14 mouse cellular contexts compared by ENCODE assay signal in genomic region chr3:16014456-16014855, GRCm38 (mm10). TPM values are rescaled to one million over a fixed set of nuclear protein-coding genes. Genes with fewer than 3 reads are reported as not detected.
DNase-seq lines count a peak whose midpoint lies in the region; TF ChIP-seq lines count a peak whose summit lies in the region.
"Not testable (repeated sequence)": the region's sequence is repeated elsewhere in the genome, so short reads cannot be mapped to it uniquely, and the experiment has no call there.
"Had no signal": no experiment of that assay in that cellular context is flagged by ENCODE, and none has a peak within 500 bp of the region (broad histone marks: within the 10 kb centered on the region; RNA-seq: fewer than 3 reads in every experiment).

No protein-coding gene starts in this region.

- WGBS in kidney, adult 2 months = 60% methylated on average over 2 of the region's 2 CpGs

- not testable (repeated sequence) for TF ChIP-seq POLR2A in kidney, adult 2 months (IDR thresholded peaks at IDR 0.05; ENCODE audit: low read depth, low read length)

- peak overlapping the region; percentile 87 for H3K27ac ChIP-seq in kidney, adult 2 months (ENCODE audit: insufficient read depth, low read depth, low read length)

- not testable (repeated sequence) for H3K36me3 ChIP-seq in kidney, adult 2 months (ENCODE audit: control insufficient read depth, insufficient read depth, low read length)

- not testable (repeated sequence) for H3K4me1 ChIP-seq in kidney, adult 2 months (ENCODE audit: control insufficient read depth, insufficient read depth, low read length)

- not testable (repeated sequence) for H3K4me3 ChIP-seq in kidney, adult 2 months (ENCODE audit: insufficient read depth, low read depth, low read length)

- TF ChIP-seq CTCF in kidney, adult 2 months (conservative IDR thresholded peaks at IDR 0.05; ENCODE audit: insufficient read depth, insufficient read length, low read depth, low read length) = not testable (repeated sequence)

- not testable (repeated sequence) for H3K27me3 ChIP-seq in kidney, adult 2 months (replicated peaks; ENCODE audit: control insufficient read depth, insufficient read depth, low read length)

- DNase-seq in kidney, adult 11 months = peak; percentile 86
- DNase-seq in kidney, adult 18-20 months = peak; percentile 57
- DNase-seq in kidney, adult 2 months = peak; percentile 93
- DNase-seq in kidney, adult 8-10 months = peak; percentile 80 to 86
- peak; percentile 92 for DNase-seq in kidney, adult 9 months
- DNase-seq in kidney, postnatal 25 days = peak; percentile 47 to 72
- peak; percentile 64 to 82 for DNase-seq in kidney, postnatal 36 days

RNA-seq across cellular contexts. Expression of gene Gm5150, which starts 8.2 kb away (rescaled TPM):
- not detected in 2 replicates for polyA plus RNA-seq in kidney, adult 2 months (2012; rRNA removed)
- polyA plus RNA-seq: activated CD4-positive, CD25-positive, alpha-beta regulatory T cell, adult 4 months; adrenal gland, adult 2 months; brain, embryonic 14.5 days; C2C12; CD4-positive, CD25-positive, alpha-beta regulatory T cell, adult 4 months; G1E; Patski had no signal
